Comparison of ENCODE assay signal across 14 mouse cellular contexts in genomic region chr7:4942673-4943072, GRCm38 (mm10). TPM values are rescaled to one million over a fixed set of nuclear protein-coding genes. Genes with fewer than 3 reads are reported as not detected.
"Had no signal": no experiment of that assay in that cellular context is flagged by ENCODE, and none has a peak within 500 bp of the region (broad histone marks: within the 10 kb centered on the region; RNA-seq: fewer than 3 reads in every experiment).

No protein-coding gene starts in this region.

- H3K9ac ChIP-seq: hindbrain, embryonic 14.5 days; kidney, embryonic 15.5 days; limb, embryonic 13.5 days; limb, embryonic 15.5 days; liver, embryonic 12.5 days; liver, embryonic 14.5 days had no signal

- H3K9me3 ChIP-seq: heart, embryonic 10.5 days; heart, embryonic 12.5 days; kidney, embryonic 15.5 days; limb, embryonic 13.5 days; limb, embryonic 15.5 days; liver, embryonic 12.5 days had no signal

- H3K27me3 ChIP-seq: kidney, embryonic 15.5 days; limb, embryonic 13.5 days; limb, embryonic 15.5 days had no signal

- H3K27ac ChIP-seq: hindbrain, embryonic 14.5 days; hindbrain, postnatal 0 days; kidney, embryonic 15.5 days; kidney, postnatal 0 days; limb, embryonic 13.5 days; limb, embryonic 15.5 days; liver, embryonic 12.5 days; liver, embryonic 14.5 days had no signal

- H3K4me1 ChIP-seq: heart, embryonic 12.5 days; liver, embryonic 12.5 days had no signal

- H3K36me3 ChIP-seq: heart, embryonic 10.5 days; heart, embryonic 12.5 days; kidney, embryonic 15.5 days; limb, embryonic 13.5 days; limb, embryonic 15.5 days; liver, embryonic 12.5 days had no signal

RNA-seq across cellular contexts. Expression of gene Sbk2, which starts 21.5 kb away (rescaled TPM):
- polyA plus RNA-seq: hindbrain, embryonic 14.5 days; hindbrain, postnatal 0 days; liver, adult 2 months; liver, embryonic 12.5 days had no signal

RNA-seq across cellular contexts. Expression of gene Sbk3, which starts 28.3 kb away (rescaled TPM):
- polyA plus RNA-seq: hindbrain, embryonic 11.5 days; intestine, embryonic 14.5 days; kidney, embryonic 15.5 days; large intestine, adult 2 months; limb, embryonic 13.5 days; limb, embryonic 15.5 days; liver, adult 2 months; liver, embryonic 12.5 days; liver, embryonic 14.5 days had no signal
